Mouse (Mus musculus) neutrophil, adult 83 days (primary cell): Measurements from ENCODE around the gene H2al1m. TPM values are rescaled to one million over a fixed set of nuclear protein-coding genes. Genes with fewer than 3 reads are reported as not detected.

Experiments used
- total RNA-seq, 2 experiments: library from RNA; stranded (reverse); gene quantifications; one replicate each; pipeline ENCODE4 v1.2.4; 2023

The H2al1m gene
- total RNA-seq: 1 to 10 TPM; 2.6 to 3.6 TPM

DNA sequence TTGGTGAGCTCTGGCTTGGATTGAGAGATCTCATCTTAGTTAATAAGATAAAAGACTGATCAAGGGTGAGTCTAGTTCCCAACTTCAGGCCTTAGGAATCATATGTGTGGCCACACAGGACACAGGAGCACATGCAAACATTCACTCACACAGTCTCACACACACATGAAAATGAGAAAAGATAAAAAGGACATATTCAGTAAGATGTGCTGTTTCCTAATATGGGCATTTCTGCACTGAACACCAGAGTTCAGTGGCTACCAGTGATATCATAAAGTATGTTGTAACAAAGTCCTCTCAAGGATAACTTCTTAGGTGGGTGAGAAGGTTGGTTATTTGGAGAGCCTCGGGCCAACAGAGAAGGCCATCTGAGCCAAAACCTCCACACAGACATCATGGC, at the start of gene H2al1m:
Gene H2al1m (plus strand): TSS at position 301 of the 400 bp plus-strand sequence.

DNA sequence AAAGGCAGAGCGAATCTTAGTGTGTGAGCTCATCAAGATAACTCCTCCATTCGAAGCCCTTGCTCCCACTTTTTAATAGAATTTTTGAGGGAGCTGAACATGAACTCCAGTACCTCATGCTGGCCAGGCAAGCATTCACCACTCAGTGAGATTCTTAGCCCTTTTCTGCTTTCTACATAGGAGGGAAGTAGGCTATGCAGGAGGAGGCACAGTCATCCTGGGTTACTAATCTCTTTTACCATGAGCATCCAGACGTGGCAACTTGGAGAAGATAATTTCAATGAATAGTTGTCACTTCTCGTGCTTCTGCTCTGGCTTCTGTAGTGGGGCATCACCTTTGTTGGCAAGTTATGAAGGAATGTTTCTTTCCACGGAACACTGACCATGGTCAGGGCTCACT, 26.8 kb upstream of the H2al1m start, which contains the start of gene Gm14862:
Gene Gm14862 (minus strand): TSS at position 134 of the 400 bp plus-strand sequence.

DNA sequence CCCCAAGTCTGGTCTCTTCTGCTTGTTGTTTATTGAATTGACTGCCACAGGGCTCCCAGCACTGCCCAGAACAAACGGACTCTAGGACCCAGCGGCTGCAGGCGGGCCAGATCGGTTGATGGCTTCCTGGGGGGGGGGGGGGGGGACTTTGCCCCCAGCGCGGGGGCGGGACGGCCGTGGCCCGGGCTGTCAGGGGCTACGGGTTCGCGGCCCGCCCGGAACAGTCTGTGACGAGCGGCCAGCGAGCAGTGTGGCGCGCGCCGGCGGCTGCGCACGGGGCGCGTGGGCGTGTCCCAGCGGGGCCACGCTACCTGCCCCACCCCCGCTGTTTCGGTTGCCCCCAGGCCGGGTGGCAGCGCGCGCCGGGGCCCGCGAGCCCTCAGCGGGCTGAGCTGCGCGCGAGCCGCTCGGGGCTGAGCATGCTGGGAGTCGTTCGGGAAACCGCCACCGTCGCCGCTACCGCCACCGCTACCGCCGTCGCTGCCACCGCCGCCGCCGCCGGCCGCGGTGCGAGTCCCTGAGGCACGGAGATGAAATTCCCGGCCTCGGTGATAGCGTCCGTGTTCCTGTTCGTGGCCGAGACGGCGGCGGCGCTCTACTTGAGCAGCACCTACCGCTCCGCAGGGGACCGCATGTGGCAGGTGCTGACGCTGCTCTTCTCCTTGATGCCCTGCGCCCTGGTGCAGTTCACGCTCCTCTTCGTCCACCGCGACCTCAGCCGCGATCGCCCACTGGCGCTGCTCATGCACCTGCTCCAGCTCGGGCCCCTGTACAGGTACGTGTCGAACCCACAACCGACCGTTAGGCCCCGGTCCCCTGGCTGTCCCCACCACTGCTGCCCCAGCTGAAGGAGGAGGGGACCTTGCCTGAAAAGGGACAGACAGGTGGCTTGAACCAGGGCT, 10.9 kb upstream of the H2al1m start, which contains the start of gene Xk:
Gene Xk (plus strand): TSS at position 297 of the 902 bp plus-strand sequence.

Other genes with a start within 250 kb of the H2al1m start
- gene Fthl17f, start 220.7 kb upstream of the H2al1m start, total RNA-seq: not detected
- not detected for gene 4930402K13Rik, start 179.2 kb upstream of the H2al1m start, total RNA-seq
- not detected for gene Lancl3, start 83.9 kb upstream of the H2al1m start, total RNA-seq
- gene Gm14862, start 26.9 kb upstream of the H2al1m start, total RNA-seq: not detected
- gene Xk, start 11.0 kb upstream of the H2al1m start, total RNA-seq: 10 to 100 TPM; 11.3 to 13.2 TPM
- not detected for gene H2al1k, start 66.9 kb downstream of the H2al1m start, total RNA-seq
- 1,000 to 10,000 TPM; 1,238 to 1,474 TPM for gene Cybb, start 204.0 kb downstream of the H2al1m start, total RNA-seq